Mouse (Mus musculus) heart, adult 8-10 months (tissue): ENCODE data around the gene Cep170b. TPM values are rescaled to one million over a fixed set of nuclear protein-coding genes. Genes with fewer than 3 reads are reported as not detected.

Source experiments
- DNase-seq: peaks from one replicate; pipeline ENCODE4 v3.0.0; 2022; ENCODE audit warnings: low spot score
- total RNA-seq, 4 experiments: library from RNA; stranded (reverse); gene quantifications; 2 replicates each; pipeline ENCODE4 v1.2.4; 2022

Cep170b gene
- total RNA-seq, 4 experiments from 2014 or later: 12.3 to 14.7 (median 13.4) TPM

DNA sequence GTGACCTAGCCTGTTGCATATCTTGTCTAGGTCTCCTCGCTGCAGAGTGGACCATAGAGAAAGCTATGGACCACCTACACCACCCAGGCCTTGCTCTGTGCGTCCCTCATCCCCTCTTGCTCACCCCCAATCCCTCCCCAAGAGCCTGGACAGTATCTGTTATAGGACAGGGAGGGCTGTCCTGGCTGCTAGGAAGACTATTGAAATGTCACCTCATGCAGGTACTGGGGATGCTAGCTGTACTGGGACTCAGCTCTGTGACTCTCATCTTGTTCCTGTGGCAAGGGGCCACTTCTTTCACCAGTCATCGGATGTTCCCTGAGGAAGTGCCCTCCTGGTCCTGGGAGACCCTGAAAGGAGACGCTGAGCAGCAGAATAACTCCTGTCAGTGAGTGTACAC is 42.9 kb downstream of the Cep170b start:
- DNase-seq: no peak

DNA sequence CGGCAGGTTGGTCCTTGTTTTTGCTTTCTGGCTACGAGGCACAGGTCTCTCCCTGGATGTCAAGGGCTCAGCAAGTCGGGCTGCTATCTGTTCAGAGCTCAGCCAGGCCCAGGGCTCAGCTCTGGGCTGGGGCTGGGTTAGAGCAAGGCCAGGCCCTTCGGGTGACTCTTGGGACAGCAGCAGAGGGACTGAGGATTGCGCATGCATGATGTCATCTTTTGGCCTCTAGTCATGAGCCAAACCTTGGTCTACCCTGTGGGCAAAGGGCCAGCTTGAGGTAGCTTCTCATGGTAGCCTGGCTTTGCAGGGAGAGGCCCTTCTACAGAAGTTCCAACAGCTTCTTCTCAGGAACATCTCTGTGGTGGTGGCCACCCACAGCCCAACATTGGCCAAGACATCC is 43.9 kb downstream of the Cep170b start:
- no peak for DNase-seq

DNA sequence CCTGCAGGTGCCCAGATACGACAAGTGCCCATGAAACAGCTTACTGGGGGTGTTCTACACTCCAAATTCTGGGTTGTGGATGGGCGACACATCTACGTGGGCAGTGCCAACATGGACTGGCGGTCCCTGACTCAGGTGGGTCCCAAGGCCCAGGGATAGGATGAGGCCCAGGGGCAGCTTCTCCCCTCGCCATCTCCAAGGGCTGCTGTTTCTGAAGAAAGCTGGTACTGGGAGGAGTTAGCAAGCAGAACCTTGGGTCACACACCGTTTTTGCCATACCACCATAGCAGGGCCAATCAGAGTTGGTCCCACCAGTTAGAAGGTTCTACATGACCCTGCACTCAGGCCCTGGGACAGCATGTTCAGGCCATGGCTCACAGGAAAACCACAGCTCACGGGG is 44.7 kb downstream of the Cep170b start:
- DNase-seq: no peak

DNA sequence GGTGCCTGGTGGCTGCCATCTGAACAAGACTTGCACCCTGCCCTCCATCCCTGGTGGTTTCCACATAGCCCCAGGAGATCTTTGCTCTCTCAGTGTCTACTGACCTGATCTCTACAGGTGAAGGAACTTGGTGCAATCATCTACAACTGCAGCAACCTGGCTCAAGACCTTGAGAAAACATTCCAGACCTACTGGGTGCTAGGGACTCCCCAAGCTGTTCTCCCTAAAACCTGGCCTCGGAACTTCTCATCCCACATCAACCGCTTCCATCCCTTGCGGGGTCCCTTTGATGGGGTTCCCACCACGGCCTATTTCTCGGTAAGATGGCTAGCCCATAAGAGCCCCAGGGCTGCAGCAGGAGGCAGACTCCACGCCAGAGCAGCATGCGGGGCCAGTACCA is 46.3 kb downstream of the Cep170b start:
- DNase-seq: no peak

DNA sequence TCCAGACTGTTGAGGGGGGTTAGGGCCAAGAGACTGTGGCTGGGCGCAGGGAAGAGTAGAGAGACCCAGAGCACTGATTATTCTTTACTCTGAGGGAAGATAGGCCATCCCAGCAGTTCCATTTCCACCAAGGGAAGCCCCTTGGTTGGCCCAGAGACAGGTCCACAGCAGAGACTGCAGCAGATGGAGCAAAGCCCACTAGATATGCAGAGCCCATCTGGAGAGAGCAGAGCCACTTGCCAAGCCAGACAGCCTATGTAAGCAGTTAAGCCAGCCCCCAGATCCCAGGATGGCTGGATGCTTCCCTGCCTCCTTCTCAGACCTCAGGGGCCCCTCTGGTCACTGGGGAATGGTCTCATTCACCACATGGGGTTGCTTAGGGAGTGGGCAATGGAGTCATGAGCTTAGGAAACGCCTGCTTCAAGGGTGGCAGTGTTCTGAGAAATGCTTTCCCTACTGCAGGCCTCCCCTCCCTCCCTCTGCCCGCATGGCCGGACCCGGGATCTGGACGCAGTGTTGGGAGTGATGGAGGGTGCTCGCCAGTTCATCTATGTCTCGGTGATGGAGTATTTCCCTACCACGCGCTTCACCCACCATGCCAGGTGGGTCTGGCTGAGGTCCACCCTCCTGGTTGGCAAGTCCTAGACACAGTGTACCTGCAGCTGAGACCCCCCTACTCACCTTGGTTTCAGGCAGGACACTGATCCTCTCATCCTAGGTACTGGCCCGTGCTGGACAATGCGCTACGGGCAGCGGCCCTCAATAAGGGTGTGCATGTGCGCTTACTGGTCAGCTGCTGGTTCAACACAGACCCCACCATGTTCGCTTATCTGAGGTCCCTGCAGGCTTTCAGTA is 47.0 kb downstream of the Cep170b start:
- DNase-seq: no peak

DNA sequence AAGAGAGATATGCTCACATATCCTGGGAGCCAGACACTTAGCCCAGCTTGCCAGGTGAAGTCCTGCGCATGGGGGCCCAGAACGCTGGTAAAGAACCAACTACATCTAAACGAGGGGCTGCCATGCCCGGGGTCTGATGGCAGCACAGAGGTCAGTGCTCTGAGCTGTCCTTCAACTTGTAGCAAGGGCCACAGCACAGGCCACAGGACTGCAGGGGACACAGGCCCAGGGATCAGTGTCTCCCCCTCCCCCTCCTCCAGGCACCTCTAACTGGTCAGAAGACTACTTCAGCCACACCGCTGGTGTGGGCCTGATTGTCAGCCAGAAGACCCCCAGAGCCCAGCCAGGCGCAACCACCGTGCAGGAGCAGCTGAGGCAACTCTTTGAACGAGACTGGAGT is 47.9 kb downstream of the Cep170b start:
- DNase-seq: no peak

DNA sequence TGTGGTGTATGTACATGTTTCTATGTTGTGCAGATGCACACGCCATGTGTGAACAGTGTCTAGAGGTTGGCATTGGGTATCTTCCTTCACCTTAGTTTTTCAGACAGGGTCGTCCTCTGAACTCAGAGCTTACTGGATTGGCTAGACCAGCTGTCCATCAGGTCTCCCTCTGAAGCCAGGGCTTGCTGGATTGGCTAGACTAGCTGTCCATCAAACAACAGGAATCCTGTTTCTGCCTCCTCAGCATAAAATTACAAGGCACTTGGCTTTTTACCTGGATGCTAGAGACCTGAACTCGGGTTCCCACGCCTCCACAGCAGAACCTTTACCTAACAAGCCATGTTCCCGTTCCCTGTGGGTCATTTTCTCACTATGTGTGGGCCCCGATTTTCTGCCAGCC is 48.8 kb downstream of the Cep170b start:
- DNase-seq: no peak

DNA sequence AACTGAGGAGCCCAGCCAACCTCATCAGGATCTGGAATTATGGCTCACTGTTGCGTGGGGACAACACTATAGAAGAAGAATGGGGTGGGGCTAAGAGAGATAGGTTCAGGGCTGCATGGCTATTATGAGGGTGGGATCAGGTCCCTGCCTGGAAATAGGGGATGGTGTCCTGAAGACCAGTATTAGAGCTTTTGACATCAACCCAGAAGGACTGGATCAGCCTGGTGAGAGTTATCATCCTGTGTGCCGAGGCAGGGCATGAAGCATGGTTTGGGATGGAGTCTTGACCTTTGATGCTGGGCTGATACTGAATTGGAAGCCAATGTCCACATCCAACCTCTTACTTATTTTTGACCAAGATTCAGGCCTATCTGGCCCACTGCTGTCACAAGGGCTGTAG is 49.5 kb downstream of the Cep170b start:
- no peak for DNase-seq

DNA sequence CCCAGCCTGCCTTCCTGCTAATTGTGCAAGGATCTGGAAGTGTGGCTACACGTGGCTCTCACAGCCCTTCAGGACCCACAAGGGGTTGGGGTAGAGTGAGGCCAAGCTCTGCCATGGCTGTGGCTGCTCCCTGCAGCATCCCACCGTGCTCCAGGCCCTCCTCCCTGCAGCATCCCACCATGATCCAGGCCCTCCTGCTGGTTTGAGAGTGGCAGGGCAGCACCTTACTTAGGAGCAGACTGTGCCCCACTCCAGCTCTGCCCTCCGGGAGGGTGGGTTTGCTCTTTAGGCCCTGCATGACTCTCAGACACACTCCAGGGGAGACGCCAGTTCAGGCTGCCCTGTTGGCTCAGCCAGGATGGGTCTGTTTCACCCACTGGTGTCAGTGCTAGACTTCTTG is 50.1 kb downstream of the Cep170b start:
- no peak for DNase-seq

DNA sequence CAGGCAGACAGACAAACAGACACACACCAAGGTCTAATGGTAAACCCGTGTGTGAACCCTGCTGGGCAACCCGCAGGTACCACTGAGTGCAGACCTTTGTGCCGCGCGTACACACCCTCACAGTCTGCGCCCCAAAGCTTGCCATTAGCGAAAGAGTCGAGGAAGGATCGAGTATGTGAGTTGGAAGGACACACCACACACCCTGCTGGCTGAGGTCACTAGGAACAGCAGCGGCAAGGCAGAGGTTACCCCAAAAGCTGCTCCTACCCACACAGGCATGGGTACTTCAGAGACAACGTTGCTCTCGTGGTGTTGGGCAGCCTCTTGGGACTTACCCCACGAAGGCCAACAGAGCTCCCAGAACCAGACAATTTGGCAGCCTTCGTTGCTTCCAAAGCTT is 52.1 kb downstream of the Cep170b start:
- DNase-seq: no peak

DNA sequence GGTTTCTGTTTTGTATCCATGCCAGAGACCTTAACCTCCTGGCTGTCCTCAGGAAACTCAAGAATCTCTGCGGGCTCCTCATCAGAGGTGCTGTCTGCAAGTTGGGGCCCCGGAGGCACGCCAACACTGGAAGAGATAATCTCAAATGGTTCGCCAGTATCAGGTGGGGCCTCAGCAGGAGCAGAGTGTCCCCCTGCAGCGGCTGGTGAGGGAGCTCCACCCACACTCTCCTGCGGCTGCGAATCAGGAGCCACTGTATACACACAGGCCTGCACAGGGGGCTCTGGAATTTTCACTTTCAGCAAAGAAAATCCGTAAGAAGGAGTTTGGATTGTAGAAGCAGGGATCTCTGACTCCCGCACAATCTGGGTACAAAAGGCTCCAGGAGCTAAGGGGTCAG is 53.1 kb downstream of the Cep170b start:
- DNase-seq: no peak

DNA sequence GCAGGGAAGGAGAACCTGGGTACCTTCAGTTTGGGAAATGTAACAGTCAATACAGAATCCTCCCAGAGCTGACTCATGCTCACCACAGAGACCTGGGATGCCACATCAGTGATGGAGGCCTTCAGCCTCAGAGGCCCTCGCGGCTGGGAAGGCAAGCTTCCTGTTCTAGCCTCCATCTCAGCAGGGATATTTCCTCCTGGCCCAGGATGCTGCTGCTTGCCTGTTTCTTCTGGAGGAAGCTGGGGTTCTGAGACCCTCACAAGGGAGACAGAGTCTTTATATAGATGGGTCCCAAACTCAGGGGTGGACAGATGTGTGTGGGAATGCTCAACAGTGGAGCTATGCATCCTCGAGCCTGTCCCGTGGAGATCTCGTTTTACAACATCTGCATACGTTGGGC is 53.8 kb downstream of the Cep170b start:
- no peak for DNase-seq

DNA sequence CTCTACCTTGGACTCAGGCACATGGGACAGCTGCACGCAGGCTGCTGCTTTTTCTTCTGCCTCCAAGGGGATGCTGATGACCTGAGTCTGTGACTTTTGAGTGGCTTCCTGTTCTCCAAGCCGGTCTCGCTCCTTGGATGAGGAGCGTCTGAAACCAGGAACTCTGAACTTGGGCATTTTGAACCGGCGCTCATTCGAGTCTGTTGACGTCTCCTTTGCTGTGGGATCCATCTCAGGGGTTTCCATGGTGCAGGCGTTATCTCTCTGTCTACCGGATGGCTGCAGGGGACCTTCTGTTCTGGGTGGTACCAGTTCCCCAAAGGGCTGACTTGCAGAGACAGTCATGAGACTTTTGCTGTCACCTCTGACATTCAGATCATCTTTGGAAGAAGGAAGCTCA is 54.2 kb downstream of the Cep170b start:
- no peak for DNase-seq

DNA sequence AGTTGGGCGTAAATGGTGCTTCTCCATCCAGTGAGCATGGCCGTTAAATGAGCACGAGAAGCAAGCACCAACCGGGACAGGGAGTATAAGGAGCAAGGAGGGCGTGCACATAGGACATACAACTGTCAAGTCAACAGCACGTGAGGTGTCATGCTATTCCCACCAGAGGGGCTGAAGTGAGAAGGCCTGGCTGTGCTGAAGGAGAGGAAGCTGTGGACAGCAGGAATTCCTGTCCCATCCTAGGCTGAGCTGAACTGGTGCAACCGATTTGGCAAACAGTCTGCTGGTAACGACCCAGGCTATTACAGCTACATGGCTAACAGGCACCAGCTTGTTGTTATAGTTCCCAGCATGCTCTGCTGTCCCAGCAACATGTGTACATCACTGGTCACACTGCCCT is 70.8 kb downstream of the Cep170b start:
- DNase-seq: no peak

DNA sequence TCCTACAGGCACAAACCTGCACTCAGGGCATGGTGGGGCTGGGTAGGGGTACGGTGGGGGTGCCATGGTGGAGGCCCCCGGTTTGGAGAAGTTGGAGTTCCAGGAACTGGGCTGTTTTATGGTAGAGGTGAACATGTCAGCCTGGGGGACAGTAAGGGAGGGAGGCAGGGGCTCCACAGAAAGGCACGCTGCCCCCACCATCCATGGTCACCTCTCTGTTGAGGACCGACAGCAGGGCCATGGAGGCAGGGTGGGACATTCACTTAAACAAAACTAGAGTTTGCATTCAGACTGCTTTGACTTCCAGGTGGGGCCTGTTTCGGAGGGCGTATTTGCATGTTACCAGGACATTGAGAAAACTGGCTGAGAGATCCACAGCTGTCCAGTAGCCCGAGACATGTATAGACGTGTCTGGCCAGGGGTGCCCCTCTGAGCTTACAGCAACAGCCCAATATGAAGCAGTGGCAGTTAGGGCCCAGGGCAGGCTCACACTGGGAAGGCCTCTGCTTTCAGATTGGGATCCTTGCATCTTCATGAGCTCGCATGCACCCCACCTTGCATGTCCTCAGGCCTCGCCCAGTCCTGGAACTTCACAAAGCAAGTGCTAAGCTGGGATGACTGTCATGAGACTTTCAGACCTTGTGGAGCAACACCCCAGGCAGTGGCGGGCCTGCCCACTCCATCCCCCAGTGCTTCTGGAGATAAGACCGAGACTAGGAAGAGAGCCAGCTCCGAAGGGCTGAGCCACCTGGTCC is 73.5 kb downstream of the Cep170b start:
- peak; percentile 77 for DNase-seq

DNA sequence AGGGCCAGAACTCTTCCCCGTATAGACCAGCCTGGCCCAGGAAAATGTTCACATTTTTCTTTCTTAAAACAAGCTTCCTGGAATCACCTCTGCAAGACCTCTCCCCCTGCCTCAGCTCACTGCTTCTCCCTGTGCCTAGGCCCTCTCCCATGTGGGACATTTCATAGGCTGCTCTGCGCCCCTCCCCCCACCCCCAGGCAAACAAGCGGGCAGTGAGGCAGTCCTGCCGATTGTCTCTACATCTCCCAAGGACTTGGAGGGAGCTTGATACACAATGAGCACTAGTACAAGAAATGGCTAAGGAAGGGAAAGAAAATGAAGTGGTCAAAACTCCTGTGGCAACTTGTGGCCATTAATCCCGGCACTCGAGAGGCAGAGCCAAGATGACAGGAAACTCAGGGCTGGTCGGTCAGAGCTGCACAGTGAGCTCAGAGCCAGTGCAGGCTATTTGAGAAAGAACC is 74.1 kb downstream of the Cep170b start:
- no peak for DNase-seq

DNA sequence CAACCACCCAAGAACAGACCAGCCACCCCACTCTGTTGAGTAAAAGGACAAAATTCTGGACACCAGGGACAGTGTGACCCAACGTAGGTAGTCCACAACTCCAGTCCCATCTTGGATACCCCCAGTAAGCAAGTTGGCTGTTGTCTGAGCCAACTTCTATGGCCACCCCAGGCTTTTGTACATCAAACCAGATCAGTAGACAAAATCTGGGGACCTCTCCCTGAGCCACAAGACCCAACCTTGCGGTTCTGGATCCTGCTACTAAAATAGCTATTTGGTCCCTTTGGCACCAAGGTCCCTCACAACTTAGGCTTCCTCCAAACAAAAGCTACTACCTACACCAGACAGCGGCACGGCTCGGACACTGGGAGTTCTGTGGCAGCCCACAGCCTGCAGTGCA is 74.7 kb downstream of the Cep170b start:
- DNase-seq: no peak

DNA sequence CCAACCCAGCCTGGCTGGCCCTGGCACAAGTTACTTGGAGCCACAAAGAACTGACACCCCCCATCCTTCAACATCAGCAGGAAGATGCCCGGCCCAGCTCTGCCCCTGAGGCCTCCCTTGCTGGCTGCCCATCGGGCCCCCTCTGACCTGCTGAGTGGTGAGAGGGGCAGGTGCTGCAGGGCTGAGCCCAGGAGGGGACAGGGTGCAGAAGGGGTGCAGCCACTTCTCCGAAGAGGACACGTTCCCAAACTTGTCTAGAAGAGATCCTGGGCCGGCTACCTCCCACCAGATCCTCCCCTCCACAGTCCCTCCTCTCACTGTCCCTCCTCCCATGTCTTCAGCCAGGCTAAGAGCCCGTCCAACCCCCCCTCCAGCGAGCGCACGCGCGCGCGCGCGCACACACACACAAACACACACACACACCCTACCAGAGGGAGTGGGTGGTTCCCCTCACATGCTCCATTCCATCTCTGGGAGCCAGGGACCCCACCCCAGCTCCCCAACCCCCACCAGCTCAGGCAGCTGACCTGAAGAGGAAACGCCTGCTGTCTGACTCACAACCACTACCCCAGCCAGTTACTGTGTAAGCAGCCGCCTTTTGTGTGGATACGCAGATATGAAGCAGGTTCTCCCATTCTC is 75.3 kb downstream of the Cep170b start:
- DNase-seq: peak; percentile 55
